Mouse (Mus musculus) stomach, embryonic 16.5 days (tissue): Measurements from ENCODE around the gene Cbl. TPM values are rescaled to one million over a fixed set of nuclear protein-coding genes. Genes with fewer than 3 reads are reported as not detected.
A peak's percentile ranks its signal among the peaks of the same experiment; 100 is the strongest.

Experiments
- ATAC-seq: fragments of 200-750 bp; cut with Nextera tagmentation; 2 replicates; pipeline ENCODE4 v1.8.0; 2017; ENCODE audit warnings: moderate number of reproducible peaks, moderate TSS enrichment; ENCODE audit not compliant: insufficient read depth, low FRiP score
- H3K27ac ChIP-seq: fragments of 300-500 bp; sonication (generic); 2 replicates; pipeline ENCODE4 v1.5.1; 2014; ENCODE audit warnings: low read length
- H3K27me3 ChIP-seq: fragments of 300-500 bp; sonication (generic); 2 replicates; pipeline ENCODE4 v1.6.1; 2014; ENCODE audit warnings: low read length, control low read depth, mixed read lengths; ENCODE audit not compliant: control insufficient read depth, insufficient read depth
- H3K36me3 ChIP-seq: fragments of 300-500 bp; sonication (generic); 2 replicates; pipeline ENCODE4 v1.6.1; 2014; ENCODE audit warnings: low read length; ENCODE audit not compliant: control insufficient read depth, insufficient read depth
- H3K4me1 ChIP-seq: fragments of 300-500 bp; sonication (generic); 2 replicates; pipeline ENCODE4 v1.6.1; 2014; ENCODE audit warnings: low read length, control low read depth, mixed read lengths; ENCODE audit not compliant: control insufficient read depth, insufficient read depth
- H3K4me2 ChIP-seq: fragments of 300-500 bp; sonication (generic); 2 replicates; pipeline ENCODE4 v1.6.1; 2014; ENCODE audit warnings: low read depth, low read length, mixed read lengths
- H3K4me3 ChIP-seq: fragments of 300-500 bp; sonication (generic); replicated peaks from 2 replicates; pipeline ENCODE4 v1.5.1; 2014; ENCODE audit warnings: mild to moderate bottlenecking, low read length
- H3K9ac ChIP-seq: fragments of 300-500 bp; sonication (generic); 2 replicates; pipeline ENCODE4 v1.6.1; 2014; ENCODE audit warnings: low read length
- H3K9me3 ChIP-seq: fragments of 300-500 bp; sonication (generic); replicated peaks from 2 replicates; pipeline ENCODE4 v1.6.1; 2016; ENCODE audit warnings: low read length, control low read depth; ENCODE audit not compliant: control insufficient read depth
- WGBS: fragments of 180-500 bp; shearing (Covaris S2); extraction: QIAGEN DNeasy Blood & Tissue Kit; methylation state at CpG from one replicate; pipeline ENCODE4 v1.1.7; 2014; 5-methylcytosine and 5-hydroxymethylcytosine counted together
- polyA plus RNA-seq: library from polyadenylated mRNA; unstranded; fragments of >200 nt; fragmentation: Nextera tagmentation; extraction: Ambion mirVana; gene quantifications from 2 replicates; pipeline ENCODE4 v1.2.1, GENCODE M21; 2015

The Cbl gene
- polyA plus RNA-seq, 1 experiment from 2014 or later: 14.0 TPM

- 76% methylated on average over 14 of the region's 14 CpGs for WGBS
- ATAC-seq: no peak
Observed at GRCm38 (mm10) chr9:44261388-44261787, 27.5 kb upstream of the Cbl start.

GRCm38 (mm10) chr9:44259014-44259413 lies 25.2 kb upstream of the Cbl start:
- H3K9ac ChIP-seq: no peak overlapping the region
- no peaks in the 10 kb centered on the region for H3K36me3 ChIP-seq
- H3K4me1 ChIP-seq: no peaks in the 10 kb centered on the region
- no peak overlapping the region for H3K27ac ChIP-seq
- no peak overlapping the region for H3K4me3 ChIP-seq
- 76% methylated on average over 10 of the region's 10 CpGs for WGBS
- ATAC-seq: no peak
- no peaks in the 10 kb centered on the region for H3K9me3 ChIP-seq
- no peaks in the 10 kb centered on the region for H3K27me3 ChIP-seq
- H3K4me2 ChIP-seq: no peak overlapping the region

More at GRCm38 (mm10) chr9:44261388-44261787, 27.5 kb upstream of the Cbl start:
- Histone ChIP-seq H3K4me2 (no peak overlapping the region), H3K27me3 (no peaks in the 10 kb centered on the region), H3K4me1 (no peaks in the 10 kb centered on the region), H3K9me3 (no peaks in the 10 kb centered on the region), H3K27ac (no peak overlapping the region), H3K4me3 (no peak overlapping the region), H3K36me3 (no peaks in the 10 kb centered on the region), H3K9ac (no peak overlapping the region)

GRCm38 (mm10) chr9:44256213-44256612 lies 22.4 kb upstream of the Cbl start:
- 78% methylated on average over 8 of the region's 8 CpGs for WGBS
- Histone ChIP-seq H3K27ac (no peak overlapping the region), H3K4me3 (no peak overlapping the region), H3K4me1 (no peaks in the 10 kb centered on the region), H3K9me3 (no peaks in the 10 kb centered on the region), H3K36me3 (no peaks in the 10 kb centered on the region), H3K9ac (no peak overlapping the region), H3K27me3 (no peaks in the 10 kb centered on the region), H3K4me2 (no peak overlapping the region)
- ATAC-seq: no peak

- H3K36me3 ChIP-seq: no peaks in the 10 kb centered on the region
- no peaks in the 10 kb centered on the region for H3K9me3 ChIP-seq
- no peaks in the 10 kb centered on the region for H3K4me1 ChIP-seq
- WGBS: 68% methylated on average over 6 of the region's 6 CpGs
- H3K4me2 ChIP-seq: no peak overlapping the region
- no peak overlapping the region for H3K27ac ChIP-seq
- no peaks in the 10 kb centered on the region for H3K27me3 ChIP-seq
- H3K4me3 ChIP-seq: no peak overlapping the region
- no peak overlapping the region for H3K9ac ChIP-seq
- ATAC-seq: no peak
Observed at GRCm38 (mm10) chr9:44255136-44255521, 21.3 kb upstream of the Cbl start.

GRCm38 (mm10) chr9:44254508-44255135 lies 20.8 kb upstream of the Cbl start:
- H3K4me1 ChIP-seq: no peaks in the 10 kb centered on the region

GRCm38 (mm10) chr9:44253441-44253840 lies 19.6 kb upstream of the Cbl start:
- H3K4me1 ChIP-seq: no peaks in the 10 kb centered on the region
- H3K4me2 ChIP-seq: no peak overlapping the region

More at GRCm38 (mm10) chr9:44254508-44255135, 20.8 kb upstream of the Cbl start:
- ATAC-seq: no peak
- no peaks in the 10 kb centered on the region for H3K27me3 ChIP-seq
- no peaks in the 10 kb centered on the region for H3K9me3 ChIP-seq
- no peak overlapping the region for H3K27ac ChIP-seq
- no peak overlapping the region for H3K4me2 ChIP-seq
- no peak overlapping the region for H3K4me3 ChIP-seq
- H3K36me3 ChIP-seq: no peaks in the 10 kb centered on the region
- WGBS: 19% methylated on average over 5 of the region's 5 CpGs
- H3K9ac ChIP-seq: no peak overlapping the region

GRCm38 (mm10) chr9:44251314-44251713 lies 17.5 kb upstream of the Cbl start, which contains the start of gene Pdzd3:
TSS of gene Pdzd3 (minus strand) at chr9:44251471.
- no peaks in the 10 kb centered on the region for H3K4me1 ChIP-seq

More at GRCm38 (mm10) chr9:44253441-44253840, 19.6 kb upstream of the Cbl start:
- Histone ChIP-seq H3K9ac (no peak overlapping the region), H3K36me3 (no peaks in the 10 kb centered on the region), H3K27me3 (no peaks in the 10 kb centered on the region), H3K4me3 (no peak overlapping the region), H3K27ac (no peak overlapping the region), H3K9me3 (no peaks in the 10 kb centered on the region)
- no peak for ATAC-seq
- 72% methylated on average over 6 of the region's 6 CpGs for WGBS

GRCm38 (mm10) chr9:44250445-44250844 lies 16.6 kb upstream of the Cbl start:
- WGBS: 63% methylated on average over 4 of the region's 4 CpGs
- Histone ChIP-seq H3K9ac (no peak overlapping the region), H3K27ac (no peak overlapping the region), H3K4me3 (no peak overlapping the region), H3K4me2 (no peak overlapping the region), H3K4me1 (no peaks in the 10 kb centered on the region), H3K9me3 (no peaks in the 10 kb centered on the region), H3K36me3 (no peaks in the 10 kb centered on the region), H3K27me3 (no peaks in the 10 kb centered on the region)
- no peak for ATAC-seq

More at GRCm38 (mm10) chr9:44251314-44251713, 17.5 kb upstream of the Cbl start, which contains the start of gene Pdzd3:
- Histone ChIP-seq H3K9me3 (no peaks in the 10 kb centered on the region), H3K4me2 (no peak within 1 kb of the TSS), H3K9ac (no peak within 1 kb of the TSS), H3K27me3 (no peaks in the 10 kb centered on the region), H3K27ac (no peak within 1 kb of the TSS), H3K36me3 (no peaks in the 10 kb centered on the region), H3K4me3 (no peak within 1 kb of the TSS)
- WGBS: 63% methylated on average over 10 of the region's 10 CpGs
- no peak for ATAC-seq

- H3K9me3 ChIP-seq: no peaks in the 10 kb centered on the region
- ATAC-seq: peak; percentile 81
- H3K36me3 ChIP-seq: no peaks in the 10 kb centered on the region
- no peaks in the 10 kb centered on the region for H3K4me1 ChIP-seq
- no peak overlapping the region for H3K4me3 ChIP-seq
- H3K27me3 ChIP-seq: no peaks in the 10 kb centered on the region
- 38% methylated on average over 26 of the region's 26 CpGs for WGBS
- peak overlapping the region; percentile 54 for H3K9ac ChIP-seq
- peak overlapping the region; percentile 35; the same call in 1 of the 2 replicates for H3K4me2 ChIP-seq
- H3K27ac ChIP-seq: no peak overlapping the region
Observed at GRCm38 (mm10) chr9:44249181-44250146, 15.6 kb upstream of the Cbl start.
